25 mouse cellular contexts compared by ENCODE assay signal in genomic region chr9:22092746-22093145, GRCm38 (mm10). TPM values are rescaled to one million over a fixed set of nuclear protein-coding genes. Genes with fewer than 3 reads are reported as not detected.
"Had no signal": no experiment of that assay in that cellular context is flagged by ENCODE, and none has a peak within 500 bp of the region (broad histone marks: within the 10 kb centered on the region; RNA-seq: fewer than 3 reads in every experiment).

No protein-coding gene starts in this region.

- H3K4me3 ChIP-seq: neural tube, embryonic 12.5 days; neural tube, embryonic 13.5 days; stomach, embryonic 15.5 days had no signal

- H3K4me1 ChIP-seq: stomach, embryonic 15.5 days had no signal

- H3K27me3 ChIP-seq: neural tube, embryonic 12.5 days; stomach, embryonic 15.5 days had no signal

- H3K9ac ChIP-seq: neural tube, embryonic 12.5 days; neural tube, embryonic 13.5 days; stomach, embryonic 15.5 days had no signal

- H3K4me2 ChIP-seq: neural tube, embryonic 12.5 days; neural tube, embryonic 13.5 days; stomach, embryonic 15.5 days had no signal

- H3K36me3 ChIP-seq: neural tube, embryonic 12.5 days; neural tube, embryonic 13.5 days; stomach, embryonic 15.5 days had no signal

- H3K27ac ChIP-seq: neural tube, embryonic 12.5 days; neural tube, embryonic 13.5 days; stomach, embryonic 15.5 days; stomach, postnatal 0 days had no signal

- H3K9me3 ChIP-seq: neural tube, embryonic 12.5 days; neural tube, embryonic 13.5 days; stomach, embryonic 15.5 days had no signal

- DNase-seq: retina, postnatal 1 day; right cerebral cortex, adult 18-20 months; right cerebral cortex, postnatal 14 days; right cerebral cortex, postnatal 25 days; right cerebral cortex, postnatal 4 days; spleen, adult 18-20 months; thymus, adult 18-20 months; thymus, adult 2 months; thymus, postnatal 14 days; thymus, postnatal 25 days; thymus, postnatal 36 days; thymus, postnatal 4 days had no signal

RNA-seq across cellular contexts. Expression of gene Cnn1, which starts 6.3 kb away (rescaled TPM):
- total RNA-seq: neutrophil, adult 5-6 weeks had no signal

RNA-seq across cellular contexts. Expression of gene Gm49318, which starts 21.7 kb away (rescaled TPM):
- total RNA-seq: neutrophil, adult 5-6 weeks had no signal
- polyA plus RNA-seq: neural tube, embryonic 12.5 days; neural tube, embryonic 13.5 days; neural tube, embryonic 14.5 days; small intestine, adult 2 months; spleen, adult 2 months; stomach, embryonic 14.5 days; stomach, embryonic 15.5 days; stomach, embryonic 16.5 days; stomach, postnatal 0 days; testis, adult 2 months; thymus, adult 2 months; thymus, postnatal 0 days; urinary bladder, adult 2 months had no signal
